Mouse (Mus musculus) ES-E14 (cell line): ENCODE measurements around the gene Psmb8. TPM values are rescaled to one million over a fixed set of nuclear protein-coding genes. Genes with fewer than 3 reads are reported as not detected.

Experiments used
- DNase-seq: peaks from one replicate; pipeline ENCODE4 v3.0.0-alpha.2; 2013; ENCODE audit warnings: low read depth, low spot score
- H3K27ac ChIP-seq: 2 replicates; pipeline ENCODE4 v1.5.1; 2012; ENCODE audit warnings: low read depth, mild to moderate bottlenecking, low read length, moderate library complexity, mixed read lengths; ENCODE audit not compliant: poor library complexity, insufficient read depth, severe bottlenecking
- H3K36me3 ChIP-seq: 2 replicates; pipeline ENCODE4 v1.6.1; 2012; ENCODE audit warnings: mild to moderate bottlenecking, low read length, moderate library complexity, mixed read lengths; ENCODE audit not compliant: control insufficient read depth, poor library complexity, insufficient read depth, severe bottlenecking
- H3K4me1 ChIP-seq, 2 experiments: fragments of 150-350 bp in 1 of 2; sonication (generic) in 1 of 2; 2 replicates each; pipeline ENCODE4 v1.6.1; 2012; ENCODE audit warnings: low read length in 2 of 2, mild to moderate bottlenecking in 1 of 2, mixed read lengths in 1 of 2; ENCODE audit not compliant: control insufficient read depth in 2 of 2, insufficient read depth in 2 of 2, poor library complexity in 1 of 2
- H3K4me3 ChIP-seq, 2 experiments: fragments of 150-350 bp in 1 of 2; sonication (generic) in 1 of 2; 2 replicates each; pipeline ENCODE4 v1.5.1; 2012; ENCODE audit warnings: low read length in 2 of 2, low read depth in 1 of 2, mild to moderate bottlenecking in 1 of 2, mixed read lengths in 1 of 2; ENCODE audit not compliant: insufficient read depth in 1 of 2, poor library complexity in 1 of 2, severe bottlenecking in 1 of 2
- H3K9ac ChIP-seq: 2 replicates; pipeline ENCODE4 v1.6.1; 2012; ENCODE audit warnings: low read depth, mild to moderate bottlenecking, low read length, mixed read lengths; ENCODE audit not compliant: poor library complexity, insufficient read depth, severe bottlenecking
- H3K9me3 ChIP-seq: fragments of 150-350 bp; sonication (generic); 2 replicates; pipeline ENCODE4 v1.6.1; 2012; ENCODE audit warnings: low read depth, mild to moderate bottlenecking, low read length; ENCODE audit not compliant: control insufficient read depth, insufficient read depth
- CHD2 ChIP-seq: IDR thresholded peaks from 2 replicates; pipeline ENCODE4 v1.6.1; 2014; ENCODE audit warnings: mild to moderate bottlenecking, low read depth, low read length, inconsistent platforms
- HCFC1 ChIP-seq: IDR thresholded peaks from 2 replicates; pipeline ENCODE4 v1.6.1; 2012; ENCODE audit warnings: low read length, inconsistent platforms, borderline replicate concordance; ENCODE audit not compliant: insufficient read depth
- MAFK ChIP-seq: IDR thresholded peaks from 2 replicates; pipeline ENCODE4 v1.6.1; 2014; ENCODE audit warnings: mild to moderate bottlenecking, low read depth, low read length, inconsistent platforms; ENCODE audit not compliant: insufficient read depth
- ZC3H11A ChIP-seq: IDR thresholded peaks from 2 replicates; pipeline ENCODE4 v1.6.1; 2012; ENCODE audit warnings: low read depth, mild to moderate bottlenecking, inconsistent platforms, low read length, borderline replicate concordance
- ZNF384 ChIP-seq: IDR thresholded peaks from 2 replicates; pipeline ENCODE4 v1.6.1; 2012; ENCODE audit warnings: low read depth, low read length, inconsistent platforms
- in situ Hi-C, 2 experiments: fragments of 600-800 bp; cut with MboI; formaldehyde crosslinking; loops; one replicate each; pipeline ENCODE4 v1.15.1; 2025; ENCODE audit warnings: low sequenced_read_pairs in 2 of 2, inconsistent platforms in 1 of 2; ENCODE audit not compliant: unreplicated experiment in 2 of 2
- total RNA-seq: library from RNA; depleted of rRNA; stranded (reverse); fragments of 300-350 nt; gene quantifications from 2 replicates; pipeline ENCODE4 v1.2.3, GENCODE M21; 2012

Psmb8 gene
- total RNA-seq, 1 experiment: 7.4 TPM

DNA sequence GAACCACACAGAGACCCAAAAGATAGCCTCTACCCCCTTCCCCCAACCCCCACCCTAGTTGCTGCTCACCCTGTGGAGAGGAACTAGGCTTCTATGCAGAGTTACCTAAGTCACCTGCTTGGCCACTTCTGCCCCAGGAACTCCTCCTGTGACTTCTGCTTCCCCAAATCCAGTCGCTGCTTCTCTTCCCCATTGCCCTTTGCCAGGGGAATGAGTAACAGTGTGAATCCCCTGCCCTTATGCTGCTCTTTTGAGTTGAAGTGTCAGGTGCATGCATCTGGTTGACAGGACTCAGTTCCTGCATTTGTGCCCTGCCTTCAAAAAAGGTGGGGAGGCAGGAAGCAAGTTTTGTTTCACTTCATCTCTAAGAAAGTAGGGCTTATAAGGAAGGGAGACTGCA lies 23.4 kb upstream of the Psmb8 start:
- H3K9ac ChIP-seq: no peak overlapping the region
- no peak overlapping the region for H3K4me3 ChIP-seq
- H3K36me3 ChIP-seq: no peaks in the 10 kb centered on the region
- H3K27ac ChIP-seq: no peak overlapping the region
- TF ChIP-seq ZC3H11A: no peak
- no peak for TF ChIP-seq ZNF384
- TF ChIP-seq HCFC1: no peak
- TF ChIP-seq MAFK: no peak
- no peak for TF ChIP-seq CHD2
- no peak for DNase-seq
- H3K9me3 ChIP-seq: no peaks in the 10 kb centered on the region
- in situ Hi-C loops: no loop called here
- no peaks in the 10 kb centered on the region for H3K4me1 ChIP-seq

DNA sequence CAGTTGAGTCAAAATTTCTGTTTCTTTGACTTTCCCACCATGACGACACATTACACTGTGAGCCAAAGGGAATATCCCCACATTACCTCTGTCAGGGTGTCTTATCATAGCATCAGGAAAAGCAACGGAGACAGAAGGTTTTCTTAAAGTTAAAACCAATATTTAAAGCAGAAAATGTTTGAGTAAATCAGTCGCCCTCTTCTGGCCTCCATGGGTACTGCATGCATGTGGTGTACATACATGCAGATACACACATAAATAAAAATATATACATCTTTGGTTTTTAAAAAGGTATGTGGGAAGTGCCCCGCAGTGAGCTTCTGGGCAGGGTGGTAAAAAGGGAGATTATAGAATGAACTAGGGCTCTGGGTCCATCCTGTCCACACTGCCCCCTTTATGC lies 20.3 kb upstream of the Psmb8 start:
- no peak for TF ChIP-seq ZNF384
- TF ChIP-seq MAFK: no peak
- no peak for TF ChIP-seq CHD2
- TF ChIP-seq HCFC1: no peak
- no peak for TF ChIP-seq ZC3H11A
- Histone ChIP-seq H3K4me1 (no peaks in the 10 kb centered on the region), H3K9me3 (no peaks in the 10 kb centered on the region), H3K9ac (no peak overlapping the region), H3K27ac (no peak overlapping the region), H3K36me3 (no peaks in the 10 kb centered on the region), H3K4me3 (no peak overlapping the region)
- DNase-seq: no peak
- in situ Hi-C loops: no loop called here

GRCm38 (mm10) chr17:34179019-34179418 lies 18.5 kb upstream of the Psmb8 start:
- in situ Hi-C loops: no loop called here

GRCm38 (mm10) chr17:34179913-34180859 lies 17.3 kb upstream of the Psmb8 start:
- in situ Hi-C loops: no loop called here
- H3K4me1 ChIP-seq: no peaks in the 10 kb centered on the region

More at GRCm38 (mm10) chr17:34179019-34179418, 18.5 kb upstream of the Psmb8 start:
- Histone ChIP-seq H3K4me1 (no peaks in the 10 kb centered on the region), H3K27ac (no peak overlapping the region), H3K9me3 (no peaks in the 10 kb centered on the region), H3K9ac (no peak overlapping the region), H3K36me3 (no peaks in the 10 kb centered on the region), H3K4me3 (no peak overlapping the region)
- no peak for DNase-seq
- TF ChIP-seq HCFC1 (no peak), ZNF384 (no peak), ZC3H11A (no peak), MAFK (no peak), CHD2 (no peak)

More at GRCm38 (mm10) chr17:34179913-34180859, 17.3 kb upstream of the Psmb8 start:
- Histone ChIP-seq H3K36me3 (no peaks in the 10 kb centered on the region), H3K4me3 (no peak overlapping the region), H3K27ac (no peak overlapping the region), H3K9ac (no peak overlapping the region), H3K9me3 (no peaks in the 10 kb centered on the region)
- DNase-seq: no peak
- TF ChIP-seq ZC3H11A (no peak), HCFC1 (no peak), CHD2 (no peak), ZNF384 (no peak), MAFK (no peak)
